Mouse (Mus musculus) midbrain, postnatal 0 days (tissue): ENCODE measurements at regions not wholly inside any gene's neighbourhood (a gene's known extent, or its start where the extent isn't known, plus 50 kb on each side); places are given as distances from the start of the nearest gene placed in this dataset.

Source experiments
- ATAC-seq: fragments of 200-750 bp; cut with Nextera tagmentation; 2 replicates; pipeline ENCODE4 v1.8.0; 2017; ENCODE audit warnings: moderate number of reproducible peaks, mild to moderate bottlenecking, moderate TSS enrichment, moderate library complexity; ENCODE audit not compliant: low FRiP score
- DNase-seq: peaks from one replicate; pipeline ENCODE4 v3.0.0-alpha.2; 2015; ENCODE audit warnings: low spot score
- H3K27ac ChIP-seq: fragments of 300-500 bp; sonication (generic); 2 replicates; pipeline ENCODE4 v1.5.1; 2014; ENCODE audit warnings: low read depth, mild to moderate bottlenecking, low read length, mixed read lengths
- H3K27me3 ChIP-seq: fragments of 300-500 bp; sonication (generic); 2 replicates; pipeline ENCODE4 v1.6.1; 2014; ENCODE audit warnings: low read length, control low read depth, mixed read lengths; ENCODE audit not compliant: insufficient read depth
- H3K36me3 ChIP-seq: fragments of 300-500 bp; sonication (generic); 2 replicates; pipeline ENCODE4 v1.6.1; 2014; ENCODE audit warnings: low read length, control low read depth, mixed read lengths; ENCODE audit not compliant: insufficient read depth
- H3K4me1 ChIP-seq: fragments of 300-500 bp; sonication (generic); 2 replicates; pipeline ENCODE4 v1.6.1; 2014; ENCODE audit warnings: mild to moderate bottlenecking, control low read depth, antibody characterized with exemption, low read length, mixed read lengths; ENCODE audit not compliant: insufficient read depth
- H3K4me2 ChIP-seq: fragments of 300-500 bp; sonication (generic); 2 replicates; pipeline ENCODE4 v1.6.1; 2014; ENCODE audit warnings: low read depth, mild to moderate bottlenecking, low read length, mixed read lengths; ENCODE audit not compliant: poor library complexity, severe bottlenecking
- H3K4me3 ChIP-seq: fragments of 300-500 bp; sonication (generic); 2 replicates; pipeline ENCODE4 v1.5.1; 2014; ENCODE audit warnings: low read depth, mild to moderate bottlenecking, low read length, moderate library complexity
- H3K9ac ChIP-seq: fragments of 300-500 bp; sonication (generic); replicated peaks from 2 replicates; pipeline ENCODE4 v1.6.1; 2014; ENCODE audit warnings: mild to moderate bottlenecking, low read length, moderate library complexity, mixed read lengths; ENCODE audit not compliant: poor library complexity, severe bottlenecking
- H3K9me3 ChIP-seq: fragments of 300-500 bp; sonication (generic); 2 replicates; pipeline ENCODE4 v1.6.1; 2016; ENCODE audit warnings: low read length, control low read depth
- CTCF ChIP-seq: IDR thresholded peaks from 2 replicates; pipeline ENCODE4 v1.5.1; 2016; ENCODE audit warnings: antibody characterized with exemption, mild to moderate bottlenecking
- WGBS: fragments of 180-500 bp; shearing (Covaris S2); extraction: QIAGEN DNeasy Blood & Tissue Kit; methylation state at CpG from one replicate; pipeline ENCODE4 v1.1.7; 2014; 5-methylcytosine and 5-hydroxymethylcytosine counted together

DNA sequence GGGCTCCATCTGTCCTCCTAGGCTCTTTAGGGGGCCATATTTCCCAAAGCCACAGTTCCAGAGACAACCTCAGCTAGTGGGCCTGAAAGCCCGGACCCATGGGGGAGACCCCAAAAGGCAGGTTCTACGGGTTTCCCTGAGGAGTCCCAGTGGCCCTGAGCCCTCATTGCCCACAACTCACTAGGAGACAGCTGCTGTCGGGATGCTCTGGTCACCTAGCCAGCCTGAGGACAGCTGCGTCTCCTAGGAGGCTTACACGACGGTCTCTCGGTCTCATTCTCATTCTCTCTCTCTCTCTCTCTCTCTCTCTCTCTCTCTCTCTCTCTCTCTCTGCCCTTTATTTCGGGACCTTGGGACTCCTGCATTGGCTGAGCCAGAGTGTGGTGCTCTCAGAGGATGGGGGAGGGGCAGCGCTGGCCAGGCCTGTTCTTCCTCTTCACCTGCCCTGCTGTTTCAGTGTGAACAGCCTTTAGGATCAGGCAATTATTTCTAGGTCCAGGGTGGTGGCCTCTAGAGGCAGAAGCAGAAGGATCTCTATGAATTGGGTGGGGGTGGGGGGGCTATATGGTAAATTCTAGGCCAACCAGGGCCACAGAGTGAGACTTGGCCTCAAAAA lies 66.1 kb upstream of the Gm11733 start:
- Histone ChIP-seq H3K27me3 (no peaks in the 10 kb centered on the region), H3K4me1 (peaks cover 9% of the 10 kb centered on the region; the same call in 1 of the 2 replicates), H3K36me3 (no peaks in the 10 kb centered on the region), H3K9ac (no peak overlapping the region), H3K9me3 (no peaks in the 10 kb centered on the region), H3K27ac (no peak overlapping the region), H3K4me2 (no peak overlapping the region), H3K4me3 (no peak overlapping the region)
- TF ChIP-seq CTCF, result no peak
- ATAC-seq (no peak), DNase-seq (no peak)
- WGBS, result 57% methylated on average over 9 of the region's 9 CpGs

DNA sequence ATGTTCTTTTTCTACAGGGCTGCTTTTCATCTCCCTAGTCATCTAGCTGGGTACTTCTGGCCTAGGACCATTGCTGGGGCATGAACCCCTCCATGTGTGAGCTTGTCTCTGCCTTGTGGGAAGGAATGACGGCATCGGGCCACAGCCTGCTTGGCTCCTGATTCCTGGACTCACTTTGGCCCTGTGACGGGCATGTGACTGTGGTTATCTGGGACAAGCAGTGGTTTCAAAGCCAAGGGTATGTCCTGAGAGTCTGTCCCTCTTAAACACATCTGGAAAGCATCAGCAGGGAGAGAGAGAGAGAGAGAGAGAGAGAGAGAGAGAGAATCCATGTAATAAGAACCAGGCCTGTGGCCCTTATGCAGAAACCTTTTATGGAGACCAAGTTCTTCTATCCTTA lies 65.2 kb upstream of the Gm11733 start:
- ATAC-seq, result no peak
- H3K4me2 ChIP-seq, result no peak overlapping the region
- H3K9ac ChIP-seq, result no peak overlapping the region
- peaks cover 9% of the 10 kb centered on the region; the same call in 1 of the 2 replicates for H3K4me1 ChIP-seq
- no peaks in the 10 kb centered on the region for H3K27me3 ChIP-seq
- no peak for TF ChIP-seq CTCF
- no peaks in the 10 kb centered on the region for H3K9me3 ChIP-seq
- 89% methylated on average over 3 of the region's 3 CpGs for WGBS
- DNase-seq, result no peak
- no peak overlapping the region for H3K27ac ChIP-seq
- no peaks in the 10 kb centered on the region for H3K36me3 ChIP-seq
- no peak overlapping the region for H3K4me3 ChIP-seq

DNA sequence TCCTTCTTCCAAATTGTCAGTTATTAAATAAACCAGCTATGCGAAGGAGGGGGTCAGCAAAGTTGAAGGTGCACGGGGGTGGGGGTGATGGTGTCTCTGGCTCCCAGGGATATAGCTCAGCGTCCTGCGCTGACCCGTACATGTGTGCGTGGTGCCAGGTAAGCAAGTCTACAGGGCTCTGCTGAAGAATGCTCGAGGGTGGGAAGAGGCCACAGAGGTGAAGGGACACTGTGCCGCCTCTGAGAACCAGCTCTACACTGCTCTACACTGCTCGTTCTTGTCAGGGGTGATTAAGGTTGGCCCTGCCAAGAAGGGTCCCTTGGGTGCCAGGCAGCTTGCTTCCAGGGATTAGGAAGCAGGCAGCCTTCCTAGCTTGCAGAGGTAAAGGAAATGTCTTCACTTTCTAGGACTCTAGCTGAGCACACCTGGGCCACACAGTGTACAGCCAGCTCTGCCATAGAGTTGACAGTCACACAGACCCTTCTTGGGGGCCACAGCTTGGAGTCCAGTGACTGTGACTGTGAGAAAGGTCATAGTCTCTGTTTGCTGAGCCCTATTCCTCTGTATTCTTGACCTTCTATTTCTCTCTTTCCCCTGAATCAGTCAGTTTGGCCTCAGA lies 64.7 kb upstream of the Gm11733 start:
- H3K9me3 ChIP-seq, result no peaks in the 10 kb centered on the region
- H3K4me1 ChIP-seq, result peaks cover 9% of the 10 kb centered on the region; the same call in 1 of the 2 replicates
- no peak for ATAC-seq
- no peaks in the 10 kb centered on the region for H3K27me3 ChIP-seq
- H3K9ac ChIP-seq, result no peak overlapping the region
- H3K27ac ChIP-seq, result no peak overlapping the region
- no peak for TF ChIP-seq CTCF
- no peak overlapping the region for H3K4me2 ChIP-seq
- DNase-seq, result no peak
- H3K4me3 ChIP-seq, result no peak overlapping the region
- WGBS, result 78% methylated on average over 9 of the region's 9 CpGs
- H3K36me3 ChIP-seq, result no peaks in the 10 kb centered on the region

DNA sequence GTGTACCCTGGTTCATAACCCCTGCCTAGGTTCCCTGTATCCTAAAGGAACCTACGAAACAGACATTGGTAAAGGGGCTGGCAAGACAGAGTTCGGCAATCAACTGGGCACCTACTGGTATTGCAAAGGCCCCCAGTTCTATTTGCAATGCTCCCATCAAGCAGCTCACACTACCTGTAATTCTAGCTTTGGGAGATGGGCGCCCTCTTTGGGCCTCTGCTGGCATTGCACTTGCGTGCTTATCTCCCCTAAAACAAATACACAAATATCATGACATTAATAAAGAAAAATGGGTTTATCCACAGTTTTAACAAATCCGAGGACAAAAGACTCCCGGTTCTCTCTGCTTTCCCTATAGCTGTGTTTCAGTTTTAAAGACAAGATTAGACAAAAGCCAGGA lies 61.5 kb upstream of the Gm11733 start:
- 88% methylated on average over 6 of the region's 6 CpGs for WGBS
- H3K27me3 ChIP-seq, result no peaks in the 10 kb centered on the region
- H3K36me3 ChIP-seq, result no peaks in the 10 kb centered on the region
- no peaks in the 10 kb centered on the region for H3K9me3 ChIP-seq
- ATAC-seq, result no peak
- TF ChIP-seq CTCF, result peak; percentile 45
- DNase-seq, result no peak
- H3K4me2 ChIP-seq, result no peak overlapping the region
- H3K4me1 ChIP-seq, result no peaks in the 10 kb centered on the region
- no peak overlapping the region for H3K9ac ChIP-seq
- no peak overlapping the region for H3K4me3 ChIP-seq
- no peak overlapping the region for H3K27ac ChIP-seq

DNA sequence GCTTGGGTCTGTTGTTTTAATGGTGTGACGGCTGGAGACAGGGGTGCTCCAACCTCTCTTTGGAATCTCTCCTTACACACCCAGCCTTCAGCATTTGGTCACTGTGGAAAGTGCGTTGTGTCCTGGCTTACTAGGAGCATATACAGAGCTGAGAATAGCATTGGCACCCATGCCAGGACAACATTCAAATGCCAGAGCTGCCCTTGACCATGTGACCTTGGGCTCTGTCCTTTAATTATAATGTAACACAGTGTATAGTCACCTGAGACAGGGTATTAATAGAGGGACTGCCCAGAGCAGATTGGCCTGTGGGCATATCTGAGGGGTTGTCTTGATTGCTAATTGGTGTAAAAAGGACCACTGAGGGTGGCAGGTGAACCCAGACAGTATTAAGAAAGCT lies 60.7 kb upstream of the Gm11733 start:
- DNase-seq, result no peak
- H3K27me3 ChIP-seq, result no peaks in the 10 kb centered on the region
- H3K36me3 ChIP-seq, result no peaks in the 10 kb centered on the region
- no peak overlapping the region for H3K4me2 ChIP-seq
- H3K4me3 ChIP-seq, result no peak overlapping the region
- WGBS, result 90% methylated on average over 2 of the region's 2 CpGs
- H3K9ac ChIP-seq, result no peak overlapping the region
- H3K4me1 ChIP-seq, result no peaks in the 10 kb centered on the region
- H3K9me3 ChIP-seq, result no peaks in the 10 kb centered on the region
- TF ChIP-seq CTCF, result no peak
- H3K27ac ChIP-seq, result no peak overlapping the region
- ATAC-seq, result no peak

DNA sequence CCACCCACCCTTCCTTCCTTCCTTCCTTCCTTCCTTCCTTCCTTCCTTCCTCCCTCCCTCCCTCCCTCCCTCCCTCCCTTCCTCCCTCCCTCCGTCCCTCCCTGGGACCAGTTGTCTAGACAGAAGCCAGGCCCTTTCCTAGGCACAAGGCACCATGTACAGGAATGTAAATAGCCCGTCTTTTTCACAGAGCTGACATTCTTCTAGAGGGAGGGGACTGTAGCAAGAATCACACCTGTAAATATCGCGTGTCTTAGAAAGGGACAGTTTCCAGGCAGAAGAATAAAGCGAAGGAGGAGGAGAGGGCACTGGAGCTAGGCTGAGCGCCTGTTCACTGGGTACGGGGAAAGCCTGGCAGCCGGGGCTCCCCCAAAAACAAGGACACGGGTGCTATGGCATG lies 58.7 kb upstream of the Gm11733 start:
- no peaks in the 10 kb centered on the region for H3K9me3 ChIP-seq
- no peaks in the 10 kb centered on the region for H3K4me1 ChIP-seq
- TF ChIP-seq CTCF, result no peak

More for the DNA sequence above, 58.7 kb upstream of the Gm11733 start:
- no peaks in the 10 kb centered on the region for H3K27me3 ChIP-seq
- no peak overlapping the region for H3K9ac ChIP-seq
- H3K36me3 ChIP-seq, result no peaks in the 10 kb centered on the region
- H3K4me2 ChIP-seq, result no peak overlapping the region
- ATAC-seq (no peak), DNase-seq (no peak)
- no peak overlapping the region for H3K27ac ChIP-seq
- H3K4me3 ChIP-seq, result no peak overlapping the region
- WGBS, result 70% methylated on average over 8 of the region's 9 CpGs
